Mouse (Mus musculus) bone marrow macrophage, adult 2 months (primary cell): ENCODE results near the gene Gphb5.

ENCODE experiments used
- CTCF ChIP-seq: IDR thresholded peaks from 2 replicates; pipeline ENCODE4 v1.5.1; 2012; ENCODE audit warnings: low read depth, mild to moderate bottlenecking, low read length, moderate library complexity
- POLR2A ChIP-seq: IDR thresholded peaks from 2 replicates; pipeline ENCODE4 v1.6.1; 2012; ENCODE audit warnings: mild to moderate bottlenecking, low read depth, low read length, borderline replicate concordance

- TF ChIP-seq POLR2A = no peak
- no peak for TF ChIP-seq CTCF
These were observed 44.0 kb upstream of the Gphb5 start for GRCm38 (mm10) chr12:75460561-75460960.
